Mouse (Mus musculus) ES-E14 (cell line): ENCODE results near the gene Acadm. TPM values are rescaled to one million over a fixed set of nuclear protein-coding genes. Genes with fewer than 3 reads are reported as not detected.

Experiments
- DNase-seq: peaks from one replicate; pipeline ENCODE4 v3.0.0-alpha.2; 2013; ENCODE audit warnings: low read depth, low spot score
- H3K27ac ChIP-seq: 2 replicates; pipeline ENCODE4 v1.5.1; 2012; ENCODE audit warnings: low read depth, mild to moderate bottlenecking, low read length, moderate library complexity, mixed read lengths; ENCODE audit not compliant: poor library complexity, insufficient read depth, severe bottlenecking
- H3K36me3 ChIP-seq: 2 replicates; pipeline ENCODE4 v1.6.1; 2012; ENCODE audit warnings: mild to moderate bottlenecking, low read length, moderate library complexity, mixed read lengths; ENCODE audit not compliant: control insufficient read depth, poor library complexity, insufficient read depth, severe bottlenecking
- H3K4me1 ChIP-seq, 2 experiments: fragments of 150-350 bp in 1 of 2; sonication (generic) in 1 of 2; 2 replicates each; pipeline ENCODE4 v1.6.1; 2012; ENCODE audit warnings: low read length in 2 of 2, mild to moderate bottlenecking in 1 of 2, mixed read lengths in 1 of 2; ENCODE audit not compliant: control insufficient read depth in 2 of 2, insufficient read depth in 2 of 2, poor library complexity in 1 of 2
- H3K4me3 ChIP-seq, 2 experiments: fragments of 150-350 bp in 1 of 2; sonication (generic) in 1 of 2; 2 replicates each; pipeline ENCODE4 v1.5.1; 2012; ENCODE audit warnings: low read length in 2 of 2, low read depth in 1 of 2, mild to moderate bottlenecking in 1 of 2, mixed read lengths in 1 of 2; ENCODE audit not compliant: insufficient read depth in 1 of 2, poor library complexity in 1 of 2, severe bottlenecking in 1 of 2
- H3K9ac ChIP-seq: 2 replicates; pipeline ENCODE4 v1.6.1; 2012; ENCODE audit warnings: low read depth, mild to moderate bottlenecking, low read length, mixed read lengths; ENCODE audit not compliant: poor library complexity, insufficient read depth, severe bottlenecking
- H3K9me3 ChIP-seq: fragments of 150-350 bp; sonication (generic); 2 replicates; pipeline ENCODE4 v1.6.1; 2012; ENCODE audit warnings: low read depth, mild to moderate bottlenecking, low read length; ENCODE audit not compliant: control insufficient read depth, insufficient read depth
- CHD2 ChIP-seq: IDR thresholded peaks from 2 replicates; pipeline ENCODE4 v1.6.1; 2014; ENCODE audit warnings: mild to moderate bottlenecking, low read depth, low read length, inconsistent platforms
- HCFC1 ChIP-seq: IDR thresholded peaks from 2 replicates; pipeline ENCODE4 v1.6.1; 2012; ENCODE audit warnings: low read length, inconsistent platforms, borderline replicate concordance; ENCODE audit not compliant: insufficient read depth
- MAFK ChIP-seq: IDR thresholded peaks from 2 replicates; pipeline ENCODE4 v1.6.1; 2014; ENCODE audit warnings: mild to moderate bottlenecking, low read depth, low read length, inconsistent platforms; ENCODE audit not compliant: insufficient read depth
- ZC3H11A ChIP-seq: IDR thresholded peaks from 2 replicates; pipeline ENCODE4 v1.6.1; 2012; ENCODE audit warnings: low read depth, mild to moderate bottlenecking, inconsistent platforms, low read length, borderline replicate concordance
- ZNF384 ChIP-seq: IDR thresholded peaks from 2 replicates; pipeline ENCODE4 v1.6.1; 2012; ENCODE audit warnings: low read depth, low read length, inconsistent platforms
- in situ Hi-C, 2 experiments: fragments of 600-800 bp; cut with MboI; formaldehyde crosslinking; loops; one replicate each; pipeline ENCODE4 v1.15.1; 2025; ENCODE audit warnings: low sequenced_read_pairs in 2 of 2, inconsistent platforms in 1 of 2; ENCODE audit not compliant: unreplicated experiment in 2 of 2
- total RNA-seq: library from RNA; depleted of rRNA; stranded (reverse); fragments of 300-350 nt; gene quantifications from 2 replicates; pipeline ENCODE4 v1.2.3, GENCODE M21; 2012; rRNA removed

Acadm gene
- total RNA-seq: 94.5 and 101 TPM in 2 replicates

GRCm38 (mm10) chr3:153944335-153944990 is at the start of gene Acadm:
TSS of gene Acadm (minus strand) at chr3:153944632.
- Histone ChIP-seq H3K27ac (peak within 1 kb of the TSS; percentile 46), H3K9ac (peak within 1 kb of the TSS; percentile 93), H3K4me3 (peak within 1 kb of the TSS; percentile 96 to 99), H3K36me3 (no peaks in the 10 kb centered on the region; the same call in 1 of the 2 replicates), H3K9me3 (no peaks in the 10 kb centered on the region), H3K4me1 (peaks cover 2 to 4% of the 10 kb centered on the region in 2 experiments)
- TF ChIP-seq HCFC1 (0 out of 2 replicates have a peak, but pooled peaks have one; percentile 17), MAFK (no peak)
- peak; percentile 98 for DNase-seq
- in situ Hi-C loops: no loop called here

DNA sequence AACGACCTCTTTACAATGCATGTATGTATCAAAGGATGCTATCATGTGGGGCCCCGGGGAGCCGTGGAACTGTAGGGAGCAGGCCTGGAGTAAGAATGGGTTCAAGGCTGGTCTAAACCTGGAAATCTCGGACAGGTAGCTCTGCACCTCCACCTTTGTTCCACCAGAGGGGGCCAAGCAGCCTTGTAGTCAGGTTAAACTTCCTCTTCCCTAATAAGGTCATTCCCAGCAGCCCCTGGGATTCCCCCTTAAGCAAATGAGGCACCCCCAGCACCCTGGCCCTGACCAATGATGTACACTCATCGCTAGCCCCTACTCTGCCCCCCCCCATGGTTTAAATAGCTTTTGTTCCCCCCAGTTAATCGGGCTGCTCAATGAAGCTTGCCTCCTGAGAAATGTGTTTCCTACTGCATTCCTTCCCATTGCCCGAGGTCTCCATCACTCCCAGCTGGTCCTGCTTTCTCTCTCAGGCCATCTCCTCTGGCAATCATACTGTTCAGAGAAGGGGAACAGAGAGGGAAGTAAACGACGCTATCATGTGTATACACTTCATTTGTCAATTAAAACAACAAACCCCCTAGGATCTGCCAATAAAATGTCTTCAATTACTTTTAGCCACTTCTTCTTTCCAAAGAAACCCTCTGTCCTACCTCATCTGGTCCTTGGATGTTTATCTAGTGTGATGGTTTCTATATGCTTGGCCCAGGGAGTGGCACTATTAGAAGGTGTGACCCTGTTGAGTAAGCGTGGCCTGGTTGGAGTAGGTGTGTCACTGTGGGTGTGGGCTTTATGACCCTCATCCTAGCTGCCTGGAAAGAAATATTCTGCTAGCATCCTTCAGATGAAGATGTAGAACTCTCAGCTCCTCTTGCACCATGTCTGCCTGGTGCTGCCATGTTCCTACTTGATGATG is 40.3 kb upstream of the Acadm start:
- H3K4me3 ChIP-seq: no peak overlapping the region
- H3K9me3 ChIP-seq: no peaks in the 10 kb centered on the region
- no peak for TF ChIP-seq CHD2
- peak; percentile 82 for TF ChIP-seq ZC3H11A
- TF ChIP-seq MAFK: no peak
- no peak for TF ChIP-seq HCFC1
- no peak for TF ChIP-seq ZNF384
- H3K4me1 ChIP-seq: no peaks in the 10 kb centered on the region
- no peak overlapping the region for H3K9ac ChIP-seq
- H3K27ac ChIP-seq: no peak overlapping the region
- no peak for DNase-seq
- no peaks in the 10 kb centered on the region for H3K36me3 ChIP-seq
- in situ Hi-C loops: no loop called here

DNA sequence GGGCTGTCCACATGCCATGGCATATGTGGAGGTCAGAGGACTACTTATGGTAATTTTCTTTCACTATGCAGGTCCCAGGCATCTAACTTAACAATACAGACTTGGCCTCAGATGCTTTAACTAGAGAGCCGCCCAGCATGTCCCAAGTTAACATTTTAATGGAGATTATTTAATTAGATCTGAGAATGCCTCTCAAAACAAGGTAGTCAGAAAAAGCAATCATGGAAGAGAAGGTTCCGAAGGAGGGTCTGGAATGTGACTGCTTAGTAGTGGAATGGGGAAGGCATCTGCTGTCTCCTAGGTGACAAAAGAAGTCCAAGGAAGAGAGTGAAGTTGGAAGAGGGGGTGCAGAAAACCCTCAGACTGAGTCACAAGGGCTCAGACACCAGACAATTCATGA is 36.2 kb upstream of the Acadm start:
- no peak for DNase-seq
- H3K27ac ChIP-seq: no peak overlapping the region
- TF ChIP-seq ZC3H11A: no peak
- TF ChIP-seq MAFK: no peak
- no peak for TF ChIP-seq CHD2
- no peak for TF ChIP-seq ZNF384
- no peak for TF ChIP-seq HCFC1
- no peaks in the 10 kb centered on the region for H3K36me3 ChIP-seq
- no peaks in the 10 kb centered on the region for H3K9me3 ChIP-seq
- no peak overlapping the region for H3K9ac ChIP-seq
- in situ Hi-C loops: no loop called here
- no peaks in the 10 kb centered on the region for H3K4me1 ChIP-seq
- no peak overlapping the region for H3K4me3 ChIP-seq

GRCm38 (mm10) chr3:153975791-153976190 is 31.4 kb upstream of the Acadm start:
- no peak for DNase-seq
- Histone ChIP-seq H3K9me3 (no peaks in the 10 kb centered on the region), H3K4me3 (no peak overlapping the region), H3K36me3 (no peaks in the 10 kb centered on the region), H3K4me1 (peaks cover 0 to 2% of the 10 kb centered on the region in 2 experiments; a peak in 1 of 4 replicates), H3K27ac (no peak overlapping the region), H3K9ac (no peak overlapping the region)
- TF ChIP-seq MAFK: no peak
- TF ChIP-seq CHD2: no peak
- no peak for TF ChIP-seq ZNF384
- no peak for TF ChIP-seq HCFC1
- TF ChIP-seq ZC3H11A: no peak
- in situ Hi-C loops: no loop called here
